Mouse (Mus musculus): ENCODE measurements at regions not wholly inside any gene's neighbourhood (a gene's known extent, or its start where the extent isn't known, plus 50 kb on each side); places are given as distances from the start of the nearest gene placed in this dataset.

GRCm38 (mm10) chrY:40028186-40028585 is 288.5 kb downstream of the Gm21865 start:
- DNase-seq = peak; percentile 43

Measured in adrenal gland, postnatal 10 days (tissue).